Mouse (Mus musculus): ENCODE measurements around the gene Dapp1. TPM values are rescaled to one million over a fixed set of nuclear protein-coding genes. Genes with fewer than 3 reads are reported as not detected.
"Not testable (repeated sequence)": the region's sequence is repeated elsewhere in the genome, so short reads cannot be mapped to it uniquely, and the experiment has no call there.

Dapp1 gene
- polyA plus RNA-seq, 2 experiments, result 8.8 to 11.5 TPM

DNA sequence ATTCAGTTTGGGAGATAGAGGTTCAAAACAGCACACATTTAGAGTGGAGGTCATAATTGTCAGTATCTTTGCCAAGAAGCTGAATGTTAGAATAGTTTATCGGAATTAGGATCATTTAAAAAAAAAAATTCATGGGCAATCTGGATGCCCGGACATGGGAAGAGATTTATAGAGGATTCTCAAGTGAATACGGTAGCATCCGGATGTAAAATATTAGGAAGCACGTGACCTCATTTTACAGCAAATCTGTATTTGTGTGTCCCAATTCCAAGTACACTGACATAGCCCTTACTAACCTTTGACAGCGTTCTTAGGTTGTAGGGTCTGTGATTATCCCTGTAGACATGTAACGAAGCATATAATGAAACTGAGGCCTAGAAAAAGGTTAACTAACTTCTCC lies 61.9 kb downstream of the Dapp1 start:
- no peak for DNase-seq (ENCODE audit: low read depth in 3 of 3, low spot score in 3 of 3)
- peaks cover 8% of the 10 kb centered on the region for H3K36me3 ChIP-seq (replicated peaks; ENCODE audit: control insufficient read depth, insufficient read depth, low read depth)
- peak overlapping the region; percentile 91 for H3K4me2 ChIP-seq (ENCODE audit: low read depth)
- peaks cover 9% of the 10 kb centered on the region in 2 experiments for H3K4me1 ChIP-seq (replicated peaks; ENCODE audit: control insufficient read depth in 2 of 2, insufficient read depth in 2 of 2, low read length in 1 of 2)
- no peaks in the 10 kb centered on the region for H3K27me3 ChIP-seq (ENCODE audit: control insufficient read depth, insufficient read depth, low read length)
- 80% methylated on average over 7 of the region's 7 CpGs for WGBS (ENCODE audit: insufficient replicate concordance)
- peak overlapping the region; percentile 86; the same call in 1 of the 2 replicates for H3K27ac ChIP-seq
- H3K9ac ChIP-seq (replicated peaks), result peak overlapping the region; percentile 91
- no peak for TF ChIP-seq EP300 (IDR thresholded peaks at IDR 0.05; ENCODE audit: low read depth)
- no peak for TF ChIP-seq CTCF (IDR thresholded peaks at IDR 0.05; ENCODE audit: low read depth)
- H3K9me3 ChIP-seq (ENCODE audit: control insufficient read depth, low read length), result no peaks in the 10 kb centered on the region
- ATAC-seq (ENCODE audit: insufficient read depth), result no peak
- peak overlapping the region; percentile 81 to 83 for H3K4me3 ChIP-seq (ENCODE audit: insufficient read depth in 1 of 2, low read depth in 2 of 2, low read length in 2 of 2)

DNA sequence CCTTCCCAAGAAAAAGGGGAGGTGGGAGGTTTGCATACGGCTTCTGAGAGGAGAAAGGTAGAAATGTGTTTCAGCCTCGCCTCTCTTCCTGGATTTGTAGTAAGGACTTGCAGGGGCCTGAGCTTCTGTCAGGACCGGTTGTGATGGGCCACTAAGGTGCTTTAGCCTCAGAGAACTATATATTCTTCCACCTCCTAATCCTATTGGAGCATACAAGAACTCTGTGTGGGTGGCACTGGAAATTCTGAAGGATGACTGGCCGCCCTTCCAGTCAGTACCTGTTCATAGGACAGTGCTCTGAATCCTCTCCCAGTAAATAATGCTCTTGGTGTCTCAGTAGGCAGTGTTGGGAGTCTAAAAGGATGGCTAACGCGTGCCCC lies 62.4 kb downstream of the Dapp1 start:
- 16% methylated on average over 6 of the region's 6 CpGs for WGBS (ENCODE audit: insufficient replicate concordance)
- DNase-seq (ENCODE audit: low read depth in 3 of 3, low spot score in 3 of 3) (no peak), ATAC-seq (ENCODE audit: insufficient read depth) (peak; percentile 32)

DNA sequence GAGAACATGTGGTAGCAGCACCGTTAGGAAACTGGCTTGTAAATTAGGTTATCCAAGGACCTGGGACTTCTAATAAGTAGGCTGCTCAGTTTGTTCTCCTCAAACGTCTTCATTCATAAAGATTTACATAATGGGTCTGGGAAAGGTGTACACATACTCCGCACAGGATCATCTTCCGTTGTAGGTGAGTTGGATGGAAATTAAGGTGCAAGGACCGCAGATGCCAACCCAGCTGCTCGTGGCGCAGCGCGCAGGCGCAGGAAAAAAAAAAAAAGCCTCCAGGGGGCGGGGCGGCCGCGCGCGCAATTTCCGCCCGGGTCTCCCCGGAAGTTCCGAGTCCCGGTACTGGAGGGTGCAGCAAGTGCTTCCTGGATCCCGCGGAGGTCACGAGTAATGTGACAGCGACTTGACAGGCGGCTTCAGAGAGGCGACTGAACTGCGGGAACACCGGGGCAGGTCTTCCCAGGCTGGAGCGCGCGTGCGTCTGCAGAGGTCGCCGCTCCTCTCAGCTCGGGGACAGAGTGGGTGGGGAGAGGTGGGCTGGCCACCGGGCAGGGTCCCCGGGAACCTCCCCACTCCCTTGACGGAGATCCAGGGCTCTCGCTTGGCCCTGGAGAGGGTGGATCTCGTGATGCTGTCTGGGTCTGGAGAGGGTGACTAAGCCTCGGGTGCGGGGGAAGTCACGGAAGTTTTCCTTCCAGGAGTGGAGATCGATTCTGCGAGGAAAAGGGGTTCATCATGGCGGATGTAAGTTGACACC lies 63.0 kb downstream of the Dapp1 start, which contains the start of gene Lamtor3:
Gene Lamtor3 (plus strand): TSS at position 335 of the 760 bp plus-strand sequence.
- WGBS (ENCODE audit: insufficient replicate concordance), result under 1% methylated on average over 47 of the region's 47 CpGs
- peak; percentile 92 for ATAC-seq (ENCODE audit: insufficient read depth)

More for the DNA sequence above, 62.4 kb downstream of the Dapp1 start:
- no peak for TF ChIP-seq EP300 (IDR thresholded peaks at IDR 0.05; ENCODE audit: low read depth)
- TF ChIP-seq CTCF (IDR thresholded peaks at IDR 0.05; ENCODE audit: low read depth), result no peak
- Histone ChIP-seq H3K4me3 (ENCODE audit: insufficient read depth in 1 of 2, low read depth in 2 of 2, low read length in 2 of 2) (peak overlapping the region; percentile 81 to 83), H3K4me2 (ENCODE audit: low read depth) (peak overlapping the region; percentile 91), H3K9ac (replicated peaks) (peak overlapping the region; percentile 91), H3K4me1 (replicated peaks; ENCODE audit: control insufficient read depth in 2 of 2, insufficient read depth in 2 of 2, low read length in 1 of 2) (peaks cover 9% of the 10 kb centered on the region in 2 experiments), H3K36me3 (replicated peaks; ENCODE audit: control insufficient read depth, insufficient read depth, low read depth) (peaks cover 8% of the 10 kb centered on the region), H3K27me3 (ENCODE audit: control insufficient read depth, insufficient read depth, low read length) (no peaks in the 10 kb centered on the region), H3K27ac (peak overlapping the region; percentile 86), H3K9me3 (ENCODE audit: control insufficient read depth, low read length) (no peaks in the 10 kb centered on the region)

DNA sequence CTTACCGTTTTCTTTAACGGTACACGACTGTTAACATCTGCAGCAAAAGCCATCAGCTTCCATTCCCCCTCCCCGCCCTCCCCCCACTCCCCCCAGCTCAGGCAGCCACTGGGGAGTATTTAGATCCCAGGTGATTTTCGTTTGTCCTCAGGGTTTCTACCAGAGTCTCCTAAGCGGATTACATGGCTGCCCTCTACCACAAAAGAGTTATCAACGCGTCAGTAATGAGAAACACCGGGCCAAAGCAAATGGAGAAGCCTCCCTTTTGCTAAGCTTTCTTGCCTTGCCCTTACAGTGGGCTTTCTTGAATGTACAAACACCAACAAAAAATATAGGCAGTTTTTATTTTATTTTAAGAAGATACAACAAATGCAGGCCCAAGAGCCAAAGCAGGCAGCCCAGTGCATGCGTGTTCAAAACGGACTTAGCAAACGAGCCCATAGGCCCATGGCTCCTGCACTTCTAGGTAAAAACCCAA lies 63.6 kb downstream of the Dapp1 start:
- TF ChIP-seq CTCF (IDR thresholded peaks at IDR 0.05; ENCODE audit: low read depth) (no peak), EP300 (IDR thresholded peaks at IDR 0.05; ENCODE audit: low read depth) (no peak)
- Histone ChIP-seq H3K4me3 (ENCODE audit: insufficient read depth in 1 of 2, low read depth in 2 of 2, low read length in 2 of 2) (peak overlapping the region; percentile 67 to 81), H3K27me3 (ENCODE audit: control insufficient read depth, insufficient read depth, low read length) (no peaks in the 10 kb centered on the region), H3K27ac (peak overlapping the region; percentile 52), H3K4me2 (ENCODE audit: low read depth) (peak overlapping the region; percentile 66), H3K4me1 (replicated peaks; ENCODE audit: control insufficient read depth in 2 of 2, insufficient read depth in 2 of 2, low read length in 1 of 2) (peaks cover 9% of the 10 kb centered on the region in 2 experiments), H3K9me3 (ENCODE audit: control insufficient read depth, low read length) (no peaks in the 10 kb centered on the region), H3K36me3 (replicated peaks; ENCODE audit: control insufficient read depth, insufficient read depth, low read depth) (peaks cover 8% of the 10 kb centered on the region), H3K9ac (replicated peaks) (peak overlapping the region; percentile 91)
- ATAC-seq (ENCODE audit: insufficient read depth) (no peak), DNase-seq (ENCODE audit: low read depth in 3 of 3, low spot score in 3 of 3) (no peak)
- WGBS (ENCODE audit: insufficient replicate concordance), result 26% methylated on average over 12 of the region's 12 CpGs

More for the DNA sequence above, 63.0 kb downstream of the Dapp1 start, which contains the start of gene Lamtor3:
- H3K9me3 ChIP-seq (ENCODE audit: control insufficient read depth, low read length), result no peaks in the 10 kb centered on the region
- H3K4me2 ChIP-seq (ENCODE audit: low read depth), result peak within 1 kb of the TSS; percentile 91
- H3K27ac ChIP-seq, result peak within 1 kb of the TSS; percentile 86
- peaks cover 9% of the 10 kb centered on the region in 2 experiments for H3K4me1 ChIP-seq (replicated peaks; ENCODE audit: control insufficient read depth in 2 of 2, insufficient read depth in 2 of 2, low read length in 1 of 2)
- H3K4me3 ChIP-seq (ENCODE audit: insufficient read depth in 1 of 2, low read depth in 2 of 2, low read length in 2 of 2), result peak within 1 kb of the TSS; percentile 81 to 83
- H3K36me3 ChIP-seq (replicated peaks; ENCODE audit: control insufficient read depth, insufficient read depth, low read depth), result peaks cover 8% of the 10 kb centered on the region
- peak; percentile 75 to 82 (median 76) for DNase-seq (ENCODE audit: low read depth in 3 of 3, low spot score in 3 of 3)
- TF ChIP-seq CTCF (IDR thresholded peaks at IDR 0.05; ENCODE audit: low read depth) (peak; percentile 23; the same call in 1 of the 2 replicates), EP300 (IDR thresholded peaks at IDR 0.05; ENCODE audit: low read depth) (no peak)
- peak within 1 kb of the TSS; percentile 91 for H3K9ac ChIP-seq (replicated peaks)
- H3K27me3 ChIP-seq (ENCODE audit: control insufficient read depth, insufficient read depth, low read length), result no peaks in the 10 kb centered on the region

DNA sequence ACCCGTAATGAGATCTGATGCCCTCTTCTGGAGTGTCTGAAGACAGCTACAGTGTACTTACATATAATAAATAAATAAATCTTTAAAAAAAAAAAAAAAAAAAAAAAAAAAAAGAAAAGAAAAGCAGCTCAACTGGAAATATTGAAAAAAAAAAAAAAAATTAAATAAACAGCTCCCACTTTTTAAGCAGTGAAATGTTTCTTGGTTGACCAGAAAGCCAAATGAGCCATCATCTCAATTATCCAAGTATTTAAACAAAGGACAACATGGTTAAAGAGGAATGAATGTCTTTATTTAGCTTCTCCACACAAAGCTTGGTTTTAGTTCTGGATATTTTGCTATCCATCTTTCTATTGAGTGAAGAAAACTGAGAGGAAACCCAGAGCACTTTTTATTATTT lies 66.8 kb downstream of the Dapp1 start:
- not testable (repeated sequence) for DNase-seq (ENCODE audit: low read depth in 3 of 3, low spot score in 3 of 3)

More for the DNA sequence above, 66.8 kb downstream of the Dapp1 start:
- not testable (repeated sequence) for H3K36me3 ChIP-seq (replicated peaks; ENCODE audit: control insufficient read depth, insufficient read depth, low read depth); H3K4me3 ChIP-seq (ENCODE audit: insufficient read depth in 1 of 2, low read depth in 2 of 2, low read length in 2 of 2); H3K27me3 ChIP-seq (ENCODE audit: control insufficient read depth, insufficient read depth, low read length); ATAC-seq (ENCODE audit: insufficient read depth); H3K27ac ChIP-seq; H3K9ac ChIP-seq (replicated peaks); H3K9me3 ChIP-seq (ENCODE audit: control insufficient read depth, low read length); H3K4me1 ChIP-seq (replicated peaks; ENCODE audit: control insufficient read depth in 2 of 2, insufficient read depth in 2 of 2, low read length in 1 of 2); H3K4me2 ChIP-seq (ENCODE audit: low read depth)
- WGBS (ENCODE audit: insufficient replicate concordance), result no CpG with 5 or more reads among the region's 1 CpGs

Measured in liver, embryonic 14.5 days (tissue).